Mouse (Mus musculus): Measurements from ENCODE around the gene Zfp612. TPM values are rescaled to one million over a fixed set of nuclear protein-coding genes. Genes with fewer than 3 reads are reported as not detected.

Zfp612 gene
- polyA plus RNA-seq, 1 experiment from 2014 or later = 1.3 TPM

DNA sequence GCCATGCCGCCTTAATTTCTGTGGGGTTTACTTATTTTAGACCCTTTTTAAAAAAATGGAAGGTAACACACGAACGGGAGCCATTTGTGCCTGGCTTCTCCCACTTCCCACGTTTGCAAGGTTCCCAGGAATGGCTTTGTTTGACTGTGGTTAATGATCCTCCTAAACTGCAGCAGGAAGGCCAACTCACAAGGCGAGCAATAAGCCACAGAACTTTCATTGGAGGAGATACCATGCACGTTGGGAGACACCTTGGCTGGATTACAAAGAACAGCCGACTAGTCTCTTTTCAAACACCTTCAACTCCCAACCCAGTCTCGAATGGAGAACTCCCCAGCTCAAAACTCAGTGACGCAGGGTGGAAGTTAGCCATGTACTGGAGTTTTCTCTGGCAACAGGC, 15.4 kb upstream of the Zfp612 start:
- no peak; the same call in 1 of the 2 replicates for ATAC-seq (ENCODE audit: low read depth)
- Histone ChIP-seq H3K4me2 (ENCODE audit: low read depth, low read length) (no peak overlapping the region), H3K4me3 (ENCODE audit: low read depth, low read length) (no peak overlapping the region), H3K27me3 (ENCODE audit: control insufficient read depth, insufficient read depth, low read depth, low read length) (no peaks in the 10 kb centered on the region), H3K27ac (ENCODE audit: low read length) (no peak overlapping the region), H3K9ac (ENCODE audit: low read depth, low read length) (no peak overlapping the region), H3K9me3 (replicated peaks; ENCODE audit: control insufficient read depth, low read length) (no peaks in the 10 kb centered on the region), H3K4me1 (ENCODE audit: control insufficient read depth, low read depth, low read length) (no peaks in the 10 kb centered on the region), H3K36me3 (ENCODE audit: control insufficient read depth, insufficient read depth) (no peaks in the 10 kb centered on the region)
- WGBS (ENCODE audit: insufficient replicate concordance) = 50% methylated on average over 9 of the region's 9 CpGs

DNA sequence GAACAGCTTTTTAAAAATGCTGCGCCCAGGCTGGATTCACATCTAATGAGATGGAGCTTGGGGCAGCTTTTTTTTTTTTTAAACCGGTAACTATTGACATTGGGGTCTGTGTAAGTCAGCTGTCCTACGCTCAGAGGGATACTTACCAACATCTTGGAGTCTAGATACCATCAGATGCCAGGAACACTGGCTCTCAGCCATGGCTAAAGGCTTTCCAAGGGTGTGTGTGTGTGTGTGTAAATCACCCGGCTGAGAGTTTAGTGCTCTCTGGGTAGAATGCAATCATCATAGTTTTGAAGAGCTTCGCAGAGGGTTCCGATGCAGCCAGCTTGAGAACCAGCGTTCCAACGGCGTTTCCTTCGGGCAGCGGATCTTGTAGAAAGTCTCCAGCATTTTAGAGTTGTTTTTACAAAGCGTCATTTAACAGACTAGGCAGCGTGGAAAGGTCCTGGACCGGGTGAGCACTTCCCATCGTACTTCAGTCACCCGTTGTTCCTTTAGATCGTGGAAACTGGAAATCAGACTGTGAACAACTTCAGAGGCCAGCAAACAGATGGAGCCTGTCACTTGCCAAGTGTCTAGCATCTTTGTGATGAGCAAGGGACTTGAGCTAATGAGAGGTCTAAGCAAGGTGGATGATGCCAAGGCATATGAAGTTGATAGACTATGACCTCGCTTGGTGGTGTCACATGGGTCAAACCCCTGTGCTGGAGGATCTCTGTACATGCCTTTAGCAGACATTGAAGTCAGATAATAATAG, 14.8 kb upstream of the Zfp612 start:
- WGBS (ENCODE audit: insufficient replicate concordance) = 76% methylated on average over 18 of the region's 18 CpGs
- no peaks in the 10 kb centered on the region for H3K36me3 ChIP-seq (ENCODE audit: control insufficient read depth, insufficient read depth)
- no peaks in the 10 kb centered on the region for H3K9me3 ChIP-seq (replicated peaks; ENCODE audit: control insufficient read depth, low read length)
- ATAC-seq (ENCODE audit: low read depth) = no peak
- no peak overlapping the region for H3K9ac ChIP-seq (ENCODE audit: low read depth, low read length)
- H3K4me2 ChIP-seq (ENCODE audit: low read depth, low read length) = no peak overlapping the region
- no peaks in the 10 kb centered on the region for H3K4me1 ChIP-seq (ENCODE audit: control insufficient read depth, low read depth, low read length)
- no peaks in the 10 kb centered on the region for H3K27me3 ChIP-seq (ENCODE audit: control insufficient read depth, insufficient read depth, low read depth, low read length)
- H3K27ac ChIP-seq (ENCODE audit: low read length) = no peak overlapping the region
- no peak overlapping the region for H3K4me3 ChIP-seq (ENCODE audit: low read depth, low read length)

- H3K27ac ChIP-seq (ENCODE audit: low read length) = no peak overlapping the region
- WGBS (ENCODE audit: insufficient replicate concordance) = 72% methylated on average over 4 of the region's 4 CpGs
Measured at GRCm38 (mm10) chr8:110065676-110066075, 13.9 kb upstream of the Zfp612 start.

DNA sequence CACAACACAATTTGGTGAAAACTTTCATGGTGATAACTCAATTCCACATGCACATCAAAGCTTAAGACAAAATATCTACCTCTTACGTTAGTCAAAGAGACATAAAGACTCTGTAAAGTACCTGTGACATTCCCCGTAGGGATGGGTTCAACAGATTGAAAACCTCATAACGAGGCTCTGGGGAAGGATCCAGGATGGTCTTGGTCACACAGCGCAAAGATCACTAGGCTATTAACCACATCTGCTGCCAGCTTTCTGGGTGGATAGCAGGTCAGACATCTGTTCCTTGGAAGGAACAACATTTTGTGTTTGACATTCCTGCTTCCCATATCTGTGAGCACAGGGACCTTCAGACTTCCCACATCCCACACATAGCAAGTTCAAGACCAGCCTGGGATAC, 9.8 kb upstream of the Zfp612 start:
- Histone ChIP-seq H3K4me2 (ENCODE audit: low read depth, low read length) (no peak overlapping the region), H3K4me1 (ENCODE audit: control insufficient read depth, low read depth, low read length) (no peaks in the 10 kb centered on the region), H3K9ac (ENCODE audit: low read depth, low read length) (no peak overlapping the region), H3K27me3 (ENCODE audit: control insufficient read depth, insufficient read depth, low read depth, low read length) (no peaks in the 10 kb centered on the region), H3K27ac (ENCODE audit: low read length) (no peak overlapping the region), H3K4me3 (ENCODE audit: low read depth, low read length) (no peak overlapping the region), H3K9me3 (replicated peaks; ENCODE audit: control insufficient read depth, low read length) (no peaks in the 10 kb centered on the region), H3K36me3 (ENCODE audit: control insufficient read depth, insufficient read depth) (no peaks in the 10 kb centered on the region)
- WGBS (ENCODE audit: insufficient replicate concordance) = 67% methylated on average over 4 of the region's 4 CpGs
- no peak for ATAC-seq (ENCODE audit: low read depth)

More at GRCm38 (mm10) chr8:110065676-110066075, 13.9 kb upstream of the Zfp612 start:
- H3K36me3 ChIP-seq (ENCODE audit: control insufficient read depth, insufficient read depth) = no peaks in the 10 kb centered on the region
- no peak for ATAC-seq (ENCODE audit: low read depth)
- no peaks in the 10 kb centered on the region for H3K27me3 ChIP-seq (ENCODE audit: control insufficient read depth, insufficient read depth, low read depth, low read length)
- no peak overlapping the region for H3K4me3 ChIP-seq (ENCODE audit: low read depth, low read length)
- H3K4me1 ChIP-seq (ENCODE audit: control insufficient read depth, low read depth, low read length) = no peaks in the 10 kb centered on the region
- H3K9me3 ChIP-seq (replicated peaks; ENCODE audit: control insufficient read depth, low read length) = no peaks in the 10 kb centered on the region
- no peak overlapping the region for H3K9ac ChIP-seq (ENCODE audit: low read depth, low read length)
- no peak overlapping the region for H3K4me2 ChIP-seq (ENCODE audit: low read depth, low read length)

GRCm38 (mm10) chr8:110071600-110071999, 7.9 kb upstream of the Zfp612 start:
- H3K36me3 ChIP-seq (ENCODE audit: control insufficient read depth, insufficient read depth) = no peaks in the 10 kb centered on the region
- ATAC-seq (ENCODE audit: low read depth) = no peak
- no peaks in the 10 kb centered on the region for H3K27me3 ChIP-seq (ENCODE audit: control insufficient read depth, insufficient read depth, low read depth, low read length)
- H3K9ac ChIP-seq (ENCODE audit: low read depth, low read length) = no peak overlapping the region
- no peak overlapping the region for H3K27ac ChIP-seq (ENCODE audit: low read length)
- no peaks in the 10 kb centered on the region for H3K9me3 ChIP-seq (replicated peaks; ENCODE audit: control insufficient read depth, low read length)
- WGBS (ENCODE audit: insufficient replicate concordance) = 10% methylated on average over 9 of the region's 9 CpGs
- H3K4me2 ChIP-seq (ENCODE audit: low read depth, low read length) = no peak overlapping the region
- H3K4me3 ChIP-seq (ENCODE audit: low read depth, low read length) = no peak overlapping the region
- no peaks in the 10 kb centered on the region for H3K4me1 ChIP-seq (ENCODE audit: control insufficient read depth, low read depth, low read length)

DNA sequence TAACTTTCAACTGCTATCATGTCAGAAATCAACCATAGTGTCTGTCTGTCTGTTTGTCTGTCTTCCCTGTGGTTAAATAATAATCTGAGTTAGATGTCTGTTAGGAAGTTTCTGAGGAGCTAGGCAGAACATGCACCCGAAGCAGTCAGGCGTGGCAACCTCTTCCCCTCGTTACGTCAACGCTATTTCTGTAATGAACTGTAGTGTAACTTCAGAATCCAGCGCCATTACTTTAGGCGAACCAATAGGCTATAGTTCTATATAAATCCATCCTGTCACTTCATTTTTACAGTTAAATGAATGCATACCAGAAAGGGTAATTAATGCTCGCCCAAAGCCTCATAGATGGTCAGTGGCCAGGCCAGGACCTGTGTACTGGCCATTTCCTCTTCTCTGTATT, 5.0 kb upstream of the Zfp612 start:
- WGBS (ENCODE audit: insufficient replicate concordance) = 58% methylated on average over 8 of the region's 8 CpGs

GRCm38 (mm10) chr8:110082416-110083105, 3.0 kb downstream of the Zfp612 start:
- no peak for ATAC-seq (ENCODE audit: low read depth)
- H3K36me3 ChIP-seq (ENCODE audit: control insufficient read depth, insufficient read depth) = no peaks in the 10 kb centered on the region
- 59% methylated on average over 11 of the region's 11 CpGs for WGBS (ENCODE audit: insufficient replicate concordance)

More for the DNA sequence above, 5.0 kb upstream of the Zfp612 start:
- no peak overlapping the region for H3K4me2 ChIP-seq (ENCODE audit: low read depth, low read length)
- no peaks in the 10 kb centered on the region for H3K9me3 ChIP-seq (replicated peaks; ENCODE audit: control insufficient read depth, low read length)
- H3K9ac ChIP-seq (ENCODE audit: low read depth, low read length) = no peak overlapping the region
- no peaks in the 10 kb centered on the region for H3K27me3 ChIP-seq (ENCODE audit: control insufficient read depth, insufficient read depth, low read depth, low read length)
- no peak overlapping the region for H3K27ac ChIP-seq (ENCODE audit: low read length)
- no peaks in the 10 kb centered on the region for H3K4me1 ChIP-seq (ENCODE audit: control insufficient read depth, low read depth, low read length)
- no peak overlapping the region for H3K4me3 ChIP-seq (ENCODE audit: low read depth, low read length)
- ATAC-seq (ENCODE audit: low read depth) = no peak
- no peaks in the 10 kb centered on the region for H3K36me3 ChIP-seq (ENCODE audit: control insufficient read depth, insufficient read depth)

GRCm38 (mm10) chr8:110091869-110092268, 12.3 kb downstream of the Zfp612 start:
- H3K9ac ChIP-seq (ENCODE audit: low read depth, low read length) = no peak overlapping the region
- peaks cover 5% of the 10 kb centered on the region for H3K36me3 ChIP-seq (ENCODE audit: control insufficient read depth, insufficient read depth)
- no peaks in the 10 kb centered on the region for H3K4me1 ChIP-seq (ENCODE audit: control insufficient read depth, low read depth, low read length)
- H3K27ac ChIP-seq (ENCODE audit: low read length) = no peak overlapping the region
- no peak overlapping the region for H3K4me2 ChIP-seq (ENCODE audit: low read depth, low read length)
- H3K27me3 ChIP-seq (ENCODE audit: control insufficient read depth, insufficient read depth, low read depth, low read length) = no peaks in the 10 kb centered on the region
- ATAC-seq (ENCODE audit: low read depth) = no peak
- peaks cover 2% of the 10 kb centered on the region; the same call in 1 of the 2 replicates for H3K9me3 ChIP-seq (replicated peaks; ENCODE audit: control insufficient read depth, low read length)
- 24% methylated on average over 1 of the region's 1 CpGs for WGBS (ENCODE audit: insufficient replicate concordance)
- H3K4me3 ChIP-seq (ENCODE audit: low read depth, low read length) = no peak overlapping the region

More at GRCm38 (mm10) chr8:110082416-110083105, 3.0 kb downstream of the Zfp612 start:
- Histone ChIP-seq H3K9me3 (replicated peaks; ENCODE audit: control insufficient read depth, low read length) (no peaks in the 10 kb centered on the region), H3K4me1 (ENCODE audit: control insufficient read depth, low read depth, low read length) (no peaks in the 10 kb centered on the region), H3K27ac (ENCODE audit: low read length) (no peak overlapping the region), H3K4me2 (ENCODE audit: low read depth, low read length) (no peak overlapping the region), H3K4me3 (ENCODE audit: low read depth, low read length) (no peak overlapping the region), H3K9ac (ENCODE audit: low read depth, low read length) (no peak overlapping the region), H3K27me3 (ENCODE audit: control insufficient read depth, insufficient read depth, low read depth, low read length) (no peaks in the 10 kb centered on the region)

- no peaks in the 10 kb centered on the region for H3K4me1 ChIP-seq (ENCODE audit: control insufficient read depth, low read depth, low read length)
- ATAC-seq (ENCODE audit: low read depth) = no peak
- H3K9me3 ChIP-seq (replicated peaks; ENCODE audit: control insufficient read depth, low read length) = no peaks in the 10 kb centered on the region
- H3K4me3 ChIP-seq (ENCODE audit: low read depth, low read length) = no peak within 1 kb of the TSS
- H3K27me3 ChIP-seq (ENCODE audit: control insufficient read depth, insufficient read depth, low read depth, low read length) = no peaks in the 10 kb centered on the region
- H3K36me3 ChIP-seq (ENCODE audit: control insufficient read depth, insufficient read depth) = no peaks in the 10 kb centered on the region
- WGBS (ENCODE audit: insufficient replicate concordance) = 73% methylated on average over 12 of the region's 12 CpGs
- no peak within 1 kb of the TSS for H3K27ac ChIP-seq (ENCODE audit: low read length)
- H3K4me2 ChIP-seq (ENCODE audit: low read depth, low read length) = no peak within 1 kb of the TSS
- H3K9ac ChIP-seq (ENCODE audit: low read depth, low read length) = no peak within 1 kb of the TSS
Measured at GRCm38 (mm10) chr8:110100907-110101306, 21.4 kb downstream of the Zfp612 start, which contains the start of gene Gm21964. Gene Gm21964 (plus strand): TSS chr8:110101207.

All from liver, embryonic 16.5 days (tissue).